Mouse (Mus musculus) liver, embryonic 14.5 days (tissue): ENCODE measurements around the gene Arhgef40. TPM values are rescaled to one million over a fixed set of nuclear protein-coding genes. Genes with fewer than 3 reads are reported as not detected.

Experiments
- ATAC-seq: fragments of 200-750 bp; cut with Nextera tagmentation; 2 replicates; pipeline ENCODE4 v1.8.0; 2017; ENCODE audit warnings: moderate number of reproducible peaks, mild to moderate bottlenecking, moderate library complexity; ENCODE audit not compliant: insufficient read depth
- DNase-seq, 3 experiments: peaks; one replicate each; pipeline ENCODE4 v3.0.0-alpha.2; 2012 to 2013; ENCODE audit warnings: low read depth in 3 of 3, low spot score in 3 of 3
- H3K27ac ChIP-seq: fragments of 300-500 bp; sonication (generic); 2 replicates; pipeline ENCODE4 v1.5.1; 2014; ENCODE audit warnings: moderate library complexity, mild to moderate bottlenecking, control low read depth, inconsistent platforms
- H3K27me3 ChIP-seq: fragments of 300-500 bp; sonication (generic); 2 replicates; pipeline ENCODE4 v1.6.1; 2014; ENCODE audit warnings: mild to moderate bottlenecking, low read length, moderate library complexity; ENCODE audit not compliant: control insufficient read depth, insufficient read depth
- H3K36me3 ChIP-seq: fragments of 300-500 bp; sonication (generic); replicated peaks from 2 replicates; pipeline ENCODE4 v1.6.1; 2014; ENCODE audit warnings: low read depth; ENCODE audit not compliant: control insufficient read depth, insufficient read depth
- H3K4me1 ChIP-seq, 2 experiments: fragments of 200-500 bp in 1 of 2; fragments of 300-500 bp in 1 of 2; sonication (generic) in 1 of 2; replicated peaks; 2 replicates each; pipeline ENCODE4 v1.6.1; 2012 to 2014; ENCODE audit warnings: antibody characterized with exemption in 1 of 2, inconsistent platforms in 1 of 2, low read length in 1 of 2; ENCODE audit not compliant: control insufficient read depth in 2 of 2, insufficient read depth in 2 of 2
- H3K4me2 ChIP-seq: fragments of 300-500 bp; sonication (generic); 2 replicates; pipeline ENCODE4 v1.6.1; 2014; ENCODE audit warnings: low read depth, mild to moderate bottlenecking, control low read depth, moderate library complexity
- H3K4me3 ChIP-seq, 2 experiments: fragments of 200-500 bp in 1 of 2; fragments of 300-500 bp in 1 of 2; sonication (generic) in 1 of 2; 2 replicates each; pipeline ENCODE4 v1.5.1; 2012 to 2014; ENCODE audit warnings: low read depth in 2 of 2, low read length in 2 of 2, mild to moderate bottlenecking in 2 of 2, control low read depth in 1 of 2, inconsistent platforms in 1 of 2, moderate library complexity in 1 of 2; ENCODE audit not compliant: insufficient read depth in 1 of 2
- H3K9ac ChIP-seq: fragments of 300-500 bp; sonication (generic); replicated peaks from 2 replicates; pipeline ENCODE4 v1.6.1; 2014; ENCODE audit warnings: mild to moderate bottlenecking, control low read depth, moderate library complexity
- H3K9me3 ChIP-seq: fragments of 300-500 bp; sonication (generic); 2 replicates; pipeline ENCODE4 v1.6.1; 2016; ENCODE audit warnings: low read length, mixed read lengths; ENCODE audit not compliant: control insufficient read depth
- CTCF ChIP-seq: IDR thresholded peaks from 2 replicates; pipeline ENCODE4 v1.5.1; 2016; ENCODE audit warnings: antibody characterized with exemption, low read depth, control low read depth
- EP300 ChIP-seq: IDR thresholded peaks from 2 replicates; pipeline ENCODE4 v1.6.1; 2016; ENCODE audit warnings: antibody characterized with exemption, low read depth
- WGBS: fragments of 180-500 bp; shearing (Covaris S2); extraction: QIAGEN DNeasy Blood & Tissue Kit; methylation state at CpG from one replicate; pipeline ENCODE4 v1.1.7; 2014; ENCODE audit not compliant: insufficient replicate concordance; 5-methylcytosine and 5-hydroxymethylcytosine counted together
- polyA plus RNA-seq, 2 experiments: library from polyadenylated mRNA; depleted of rRNA in 1 of 2; stranded (reverse) in 1 of 2; unstranded in 1 of 2; fragments of >200 nt; fragmentation: Nextera tagmentation in 1 of 2; extraction: Ambion mirVana in 1 of 2; gene quantifications; 2 replicates each; pipeline versions ENCODE4 v1.2.1 to v1.2.3; 2012 to 2014

The Arhgef40 gene
- polyA plus RNA-seq, 2 experiments = 9.4 to 15.3 TPM

DNA sequence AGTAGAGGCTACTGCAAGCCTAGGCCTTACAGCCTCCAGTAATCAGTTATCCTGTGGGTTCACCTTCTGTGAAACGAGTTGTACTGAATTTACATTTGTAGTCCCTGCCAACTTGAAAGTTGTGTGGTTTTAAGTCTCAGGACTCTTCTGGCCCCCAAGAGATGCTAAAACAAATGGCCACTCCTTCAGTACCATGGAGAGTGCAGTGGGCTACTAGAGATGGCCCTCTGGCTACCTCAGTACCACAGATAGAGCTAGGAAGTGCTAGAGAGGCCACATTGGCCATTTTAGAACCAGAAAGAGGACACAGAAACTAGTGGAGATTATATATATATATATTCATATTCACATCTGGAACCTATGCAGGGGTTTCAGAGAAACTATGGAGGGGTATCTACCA is 27.2 kb downstream of the Arhgef40 start:
- Histone ChIP-seq H3K27me3 (no peaks in the 10 kb centered on the region), H3K9me3 (no peaks in the 10 kb centered on the region), H3K4me3 (no peak overlapping the region), H3K27ac (no peak overlapping the region), H3K4me1 (peaks cover 12 to 15% of the 10 kb centered on the region in 2 experiments), H3K36me3 (peaks cover under 1% of the 10 kb centered on the region; the same call in 1 of the 2 replicates), H3K4me2 (no peak overlapping the region), H3K9ac (no peak overlapping the region)
- DNase-seq = no peak
- no peak for ATAC-seq
- WGBS = 70% methylated on average over 1 of the region's 1 CpGs
- no peak for TF ChIP-seq EP300
- no peak for TF ChIP-seq CTCF

DNA sequence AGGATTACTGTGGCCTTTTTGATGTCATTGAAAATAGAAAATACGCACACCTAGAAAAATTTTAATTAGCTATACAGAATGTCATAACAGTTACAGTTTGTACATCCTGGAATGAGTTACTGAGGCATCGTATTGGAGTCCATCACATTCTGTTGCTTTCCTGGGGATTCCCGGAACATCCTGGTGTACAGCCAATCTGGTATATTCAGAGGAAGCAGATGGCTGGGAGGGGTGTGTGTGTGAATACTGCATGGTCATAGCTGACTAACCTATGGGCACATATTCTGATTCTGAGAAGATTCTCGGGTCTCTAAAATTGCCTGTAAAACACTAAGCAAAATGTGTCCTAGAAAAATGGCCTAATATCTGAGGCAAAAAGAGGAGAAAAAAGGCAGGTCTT is 27.6 kb downstream of the Arhgef40 start:
- Histone ChIP-seq H3K4me1 (peaks cover 13 to 15% of the 10 kb centered on the region in 2 experiments), H3K9me3 (no peaks in the 10 kb centered on the region), H3K27ac (no peak overlapping the region), H3K4me3 (no peak overlapping the region), H3K36me3 (no peaks in the 10 kb centered on the region; the same call in 1 of the 2 replicates), H3K27me3 (no peaks in the 10 kb centered on the region), H3K9ac (no peak overlapping the region), H3K4me2 (no peak overlapping the region)
- no peak for TF ChIP-seq CTCF
- TF ChIP-seq EP300 = no peak
- WGBS = 74% methylated on average over 4 of the region's 4 CpGs
- ATAC-seq (no peak), DNase-seq (no peak)

DNA sequence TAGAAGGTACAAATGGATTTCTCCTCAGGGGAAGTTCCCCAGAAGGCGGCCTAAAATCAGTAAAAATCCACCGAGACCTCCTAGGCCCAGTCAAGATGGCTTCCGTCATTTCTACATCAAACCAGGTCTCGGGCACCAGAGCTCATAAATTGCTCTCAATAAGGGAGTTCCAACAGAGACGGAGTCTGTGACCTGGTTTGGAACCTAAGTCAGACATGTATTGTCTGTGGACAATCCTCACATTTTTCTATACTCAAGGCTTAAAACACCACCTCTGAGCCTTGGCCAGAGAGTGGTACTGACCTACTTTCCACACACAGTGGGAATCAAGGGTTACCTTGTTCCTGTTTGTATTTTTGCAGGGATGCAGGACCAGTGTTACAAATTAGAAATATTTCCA is 28.0 kb downstream of the Arhgef40 start:
- Histone ChIP-seq H3K9me3 (no peaks in the 10 kb centered on the region), H3K36me3 (no peaks in the 10 kb centered on the region), H3K4me3 (no peak overlapping the region), H3K9ac (no peak overlapping the region), H3K4me1 (peaks cover 14 to 16% of the 10 kb centered on the region in 2 experiments), H3K4me2 (no peak overlapping the region), H3K27ac (no peak overlapping the region), H3K27me3 (no peaks in the 10 kb centered on the region)
- ATAC-seq = no peak
- no peak for DNase-seq
- TF ChIP-seq CTCF = no peak
- TF ChIP-seq EP300 = no peak
- WGBS = 76% methylated on average over 5 of the region's 5 CpGs

DNA sequence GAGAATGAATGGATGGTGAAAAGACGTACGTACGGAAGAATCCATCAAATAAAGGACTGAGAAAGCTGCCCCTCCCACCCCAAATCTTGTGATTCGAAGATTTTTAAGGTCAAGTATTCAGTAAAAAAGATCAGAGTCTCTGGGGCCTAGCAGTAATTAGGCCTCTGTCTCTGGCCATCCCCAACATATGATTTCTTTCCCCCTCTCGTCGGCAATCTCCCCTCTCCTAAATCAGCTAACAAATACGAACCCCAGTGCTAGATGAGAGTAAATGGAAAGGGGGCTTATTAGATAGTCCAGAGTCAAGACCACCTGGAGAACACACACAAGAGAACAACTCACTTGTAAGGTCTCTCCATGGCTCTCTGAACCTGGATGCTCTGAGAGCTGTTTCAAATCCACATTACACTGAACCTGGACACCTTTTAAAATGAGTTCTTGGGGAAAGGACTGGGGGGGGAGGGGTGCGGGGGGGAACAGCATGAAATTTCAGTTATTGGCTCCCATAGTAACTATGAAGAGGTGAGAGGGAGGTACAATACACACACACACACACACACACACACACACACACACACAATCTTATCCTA is 28.6 kb downstream of the Arhgef40 start:
- ATAC-seq = no peak
- H3K4me2 ChIP-seq = no peak overlapping the region
- no peak for DNase-seq
- TF ChIP-seq EP300 (no peak), CTCF (no peak)
- H3K4me3 ChIP-seq = no peak overlapping the region
- no peaks in the 10 kb centered on the region for H3K36me3 ChIP-seq
- H3K4me1 ChIP-seq = peaks cover 17 to 18% of the 10 kb centered on the region in 2 experiments
- no peak overlapping the region for H3K27ac ChIP-seq
- no peaks in the 10 kb centered on the region for H3K27me3 ChIP-seq
- no peak overlapping the region for H3K9ac ChIP-seq
- 80% methylated on average over 8 of the region's 8 CpGs for WGBS
- no peaks in the 10 kb centered on the region for H3K9me3 ChIP-seq

DNA sequence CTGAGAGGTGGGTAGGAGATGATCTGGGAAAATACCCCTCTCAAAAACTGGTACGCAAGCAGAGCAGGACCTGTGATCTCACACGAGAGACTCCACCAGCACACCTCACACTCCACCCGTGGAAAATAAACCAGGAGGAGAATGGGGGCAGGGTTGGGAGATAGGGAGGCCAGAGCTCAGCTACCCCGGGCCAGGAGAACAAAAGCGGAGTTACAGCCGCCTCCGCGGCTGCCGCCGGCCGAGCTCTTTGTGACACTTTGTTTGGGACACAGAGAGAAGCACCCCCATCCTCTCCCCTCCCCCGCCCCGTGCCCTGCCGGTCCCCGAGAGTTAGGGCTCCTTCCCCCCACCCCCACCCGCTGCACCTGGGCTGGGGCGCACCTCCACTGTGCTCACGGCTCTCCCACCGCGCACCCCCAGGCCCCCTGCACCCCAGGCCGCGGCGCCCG is 29.3 kb downstream of the Arhgef40 start:
- Histone ChIP-seq H3K4me1 (peaks cover 19 to 24% of the 10 kb centered on the region in 2 experiments), H3K36me3 (no peaks in the 10 kb centered on the region), H3K9ac (peak overlapping the region; percentile 72), H3K4me2 (peak overlapping the region; percentile 90), H3K27ac (no peak overlapping the region), H3K27me3 (no peaks in the 10 kb centered on the region), H3K4me3 (peak overlapping the region; percentile 33 to 69), H3K9me3 (no peaks in the 10 kb centered on the region)
- ATAC-seq (peak; percentile 3; the same call in 1 of the 2 replicates), DNase-seq (no peak)
- 10% methylated on average over 17 of the region's 24 CpGs for WGBS
- TF ChIP-seq EP300 (no peak), CTCF (no peak)
